Mouse (Mus musculus) ES-E14 (cell line): ENCODE results near the gene Itm2b. TPM values are rescaled to one million over a fixed set of nuclear protein-coding genes. Genes with fewer than 3 reads are reported as not detected.

ENCODE experiments used
- DNase-seq: peaks from one replicate; pipeline ENCODE4 v3.0.0-alpha.2; 2013; ENCODE audit warnings: low read depth, low spot score
- H3K27ac ChIP-seq: 2 replicates; pipeline ENCODE4 v1.5.1; 2012; ENCODE audit warnings: low read depth, mild to moderate bottlenecking, low read length, moderate library complexity, mixed read lengths; ENCODE audit not compliant: poor library complexity, insufficient read depth, severe bottlenecking
- H3K36me3 ChIP-seq: 2 replicates; pipeline ENCODE4 v1.6.1; 2012; ENCODE audit warnings: mild to moderate bottlenecking, low read length, moderate library complexity, mixed read lengths; ENCODE audit not compliant: control insufficient read depth, poor library complexity, insufficient read depth, severe bottlenecking
- H3K4me1 ChIP-seq, 2 experiments: fragments of 150-350 bp in 1 of 2; sonication (generic) in 1 of 2; 2 replicates each; pipeline ENCODE4 v1.6.1; 2012; ENCODE audit warnings: low read length in 2 of 2, mild to moderate bottlenecking in 1 of 2, mixed read lengths in 1 of 2; ENCODE audit not compliant: control insufficient read depth in 2 of 2, insufficient read depth in 2 of 2, poor library complexity in 1 of 2
- H3K4me3 ChIP-seq, 2 experiments: fragments of 150-350 bp in 1 of 2; sonication (generic) in 1 of 2; 2 replicates each; pipeline ENCODE4 v1.5.1; 2012; ENCODE audit warnings: low read length in 2 of 2, low read depth in 1 of 2, mild to moderate bottlenecking in 1 of 2, mixed read lengths in 1 of 2; ENCODE audit not compliant: insufficient read depth in 1 of 2, poor library complexity in 1 of 2, severe bottlenecking in 1 of 2
- H3K9ac ChIP-seq: 2 replicates; pipeline ENCODE4 v1.6.1; 2012; ENCODE audit warnings: low read depth, mild to moderate bottlenecking, low read length, mixed read lengths; ENCODE audit not compliant: poor library complexity, insufficient read depth, severe bottlenecking
- H3K9me3 ChIP-seq: fragments of 150-350 bp; sonication (generic); 2 replicates; pipeline ENCODE4 v1.6.1; 2012; ENCODE audit warnings: low read depth, mild to moderate bottlenecking, low read length; ENCODE audit not compliant: control insufficient read depth, insufficient read depth
- CHD2 ChIP-seq: IDR thresholded peaks from 2 replicates; pipeline ENCODE4 v1.6.1; 2014; ENCODE audit warnings: mild to moderate bottlenecking, low read depth, low read length, inconsistent platforms
- HCFC1 ChIP-seq: IDR thresholded peaks from 2 replicates; pipeline ENCODE4 v1.6.1; 2012; ENCODE audit warnings: low read length, inconsistent platforms, borderline replicate concordance; ENCODE audit not compliant: insufficient read depth
- MAFK ChIP-seq: IDR thresholded peaks from 2 replicates; pipeline ENCODE4 v1.6.1; 2014; ENCODE audit warnings: mild to moderate bottlenecking, low read depth, low read length, inconsistent platforms; ENCODE audit not compliant: insufficient read depth
- ZC3H11A ChIP-seq: IDR thresholded peaks from 2 replicates; pipeline ENCODE4 v1.6.1; 2012; ENCODE audit warnings: low read depth, mild to moderate bottlenecking, inconsistent platforms, low read length, borderline replicate concordance
- ZNF384 ChIP-seq: IDR thresholded peaks from 2 replicates; pipeline ENCODE4 v1.6.1; 2012; ENCODE audit warnings: low read depth, low read length, inconsistent platforms
- in situ Hi-C, 2 experiments: fragments of 600-800 bp; cut with MboI; formaldehyde crosslinking; loops; one replicate each; pipeline ENCODE4 v1.15.1; 2025; ENCODE audit warnings: low sequenced_read_pairs in 2 of 2, inconsistent platforms in 1 of 2; ENCODE audit not compliant: unreplicated experiment in 2 of 2
- total RNA-seq: library from RNA; depleted of rRNA; stranded (reverse); fragments of 300-350 nt; gene quantifications from 2 replicates; pipeline ENCODE4 v1.2.3, GENCODE M21; 2012

Gene Itm2b
- total RNA-seq, 1 experiment = 97.7 TPM

DNA sequence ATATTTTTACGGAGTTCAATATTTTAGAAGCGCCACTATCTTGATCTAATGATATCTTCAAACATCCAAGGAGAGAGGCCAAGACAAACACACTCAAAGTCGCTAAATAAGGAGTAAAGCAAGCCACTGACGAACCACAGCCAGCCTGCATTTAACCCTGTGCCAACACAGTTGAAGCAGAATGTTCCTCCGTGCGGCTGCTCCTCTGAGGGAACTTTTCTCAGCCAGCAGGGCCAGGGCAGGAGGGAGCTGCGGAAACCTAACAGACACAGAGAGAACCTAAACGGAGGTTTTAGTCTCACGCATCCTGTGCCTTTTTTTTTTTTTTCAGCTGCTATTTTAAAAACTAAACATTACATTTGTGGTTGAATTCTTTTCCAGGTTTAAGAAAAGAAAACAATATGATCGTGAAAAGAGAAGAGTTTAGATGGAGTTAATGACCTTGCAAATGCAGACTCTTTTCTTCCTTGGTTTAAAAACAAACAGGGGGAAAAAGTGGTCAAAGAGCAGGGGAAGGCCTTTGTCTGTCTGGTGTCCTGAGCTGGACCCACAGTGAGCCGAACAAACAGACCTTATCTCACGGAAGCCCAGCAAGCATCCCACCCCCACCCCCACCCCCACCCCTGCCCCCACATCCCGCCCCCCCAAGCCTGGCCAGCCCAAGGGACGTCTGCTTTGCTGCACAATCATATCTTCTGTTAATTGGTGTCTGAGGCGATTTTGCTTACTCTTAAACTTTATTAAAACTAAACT lies 15.0 kb upstream of the Itm2b start:
- no peak overlapping the region for H3K27ac ChIP-seq

DNA sequence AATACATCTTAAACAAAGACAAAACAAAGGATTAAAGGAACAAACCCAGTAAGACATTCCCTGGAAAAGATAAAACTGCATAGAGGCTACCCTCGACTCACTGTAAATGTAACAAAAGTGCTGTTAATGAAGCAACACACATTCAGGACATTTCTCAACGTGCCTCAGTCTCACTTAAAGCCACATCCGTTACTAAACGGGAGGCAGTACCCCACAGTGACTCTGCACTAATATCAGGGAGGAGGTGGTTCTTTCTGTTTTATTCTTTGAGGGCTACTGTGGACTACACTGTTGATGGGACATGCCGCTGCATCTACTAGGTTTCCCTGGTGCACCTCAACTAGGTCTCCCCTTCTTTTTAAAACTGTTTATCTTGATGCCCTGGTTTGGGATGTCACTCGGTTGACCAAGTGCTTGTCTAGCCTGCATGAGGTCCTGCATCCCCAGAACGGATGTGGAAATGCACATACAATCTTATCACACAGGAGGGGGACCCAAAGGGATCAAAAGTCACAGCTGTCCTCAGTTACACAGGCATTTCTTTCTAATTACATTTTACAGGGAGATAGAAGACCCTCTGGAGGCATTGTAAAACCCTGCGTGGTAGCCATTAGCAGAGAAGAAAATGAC lies 13.4 kb upstream of the Itm2b start:
- in situ Hi-C loops = no loop called here
- DNase-seq = no peak
- no peaks in the 10 kb centered on the region for H3K36me3 ChIP-seq
- H3K4me3 ChIP-seq = no peak overlapping the region
- H3K27ac ChIP-seq = no peak overlapping the region
- H3K4me1 ChIP-seq = peaks cover 0 to 5% of the 10 kb centered on the region in 2 experiments; a peak in 2 of 4 replicates
- TF ChIP-seq ZNF384 (no peak), HCFC1 (no peak), MAFK (no peak), ZC3H11A (no peak), CHD2 (no peak)
- no peak overlapping the region for H3K9ac ChIP-seq
- H3K9me3 ChIP-seq = no peaks in the 10 kb centered on the region

More for the DNA sequence above, 15.0 kb upstream of the Itm2b start:
- H3K4me3 ChIP-seq = no peak overlapping the region
- DNase-seq = no peak
- in situ Hi-C loops = no loop called here
- H3K4me1 ChIP-seq = peaks cover 0 to 5% of the 10 kb centered on the region in 2 experiments; a peak in 2 of 4 replicates
- no peak for TF ChIP-seq ZNF384
- no peak for TF ChIP-seq MAFK
- no peak for TF ChIP-seq ZC3H11A
- TF ChIP-seq HCFC1 = no peak
- no peak for TF ChIP-seq CHD2
- no peak overlapping the region for H3K9ac ChIP-seq
- no peaks in the 10 kb centered on the region for H3K36me3 ChIP-seq
- H3K9me3 ChIP-seq = no peaks in the 10 kb centered on the region

DNA sequence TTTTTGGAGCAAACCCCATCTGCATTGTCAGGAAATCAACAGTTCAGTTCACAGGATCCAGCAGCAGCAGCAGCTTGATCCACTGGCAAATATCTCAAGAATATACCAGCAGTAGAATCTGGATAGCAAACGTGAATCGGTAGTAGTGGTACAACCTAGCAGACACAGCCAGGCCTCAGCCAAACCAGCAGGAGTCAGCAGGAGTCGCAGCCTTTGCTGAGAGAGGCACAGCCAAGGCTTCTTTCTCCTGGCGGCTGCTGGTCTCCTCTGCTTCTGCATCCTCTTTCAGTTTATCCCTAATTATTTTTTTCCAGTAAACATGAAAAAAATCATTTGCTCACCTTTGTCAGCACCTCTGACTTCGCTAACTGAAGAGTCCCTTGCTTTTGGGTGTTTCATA lies 10.7 kb upstream of the Itm2b start:
- Histone ChIP-seq H3K9ac (no peak overlapping the region), H3K4me3 (no peak overlapping the region), H3K36me3 (no peaks in the 10 kb centered on the region), H3K9me3 (no peaks in the 10 kb centered on the region), H3K4me1 (no peaks in the 10 kb centered on the region), H3K27ac (no peak overlapping the region)
- TF ChIP-seq CHD2 = no peak
- TF ChIP-seq ZC3H11A = no peak
- TF ChIP-seq HCFC1 = no peak
- TF ChIP-seq ZNF384 = no peak
- TF ChIP-seq MAFK = no peak
- DNase-seq = no peak
- in situ Hi-C loops = no loop called here

DNA sequence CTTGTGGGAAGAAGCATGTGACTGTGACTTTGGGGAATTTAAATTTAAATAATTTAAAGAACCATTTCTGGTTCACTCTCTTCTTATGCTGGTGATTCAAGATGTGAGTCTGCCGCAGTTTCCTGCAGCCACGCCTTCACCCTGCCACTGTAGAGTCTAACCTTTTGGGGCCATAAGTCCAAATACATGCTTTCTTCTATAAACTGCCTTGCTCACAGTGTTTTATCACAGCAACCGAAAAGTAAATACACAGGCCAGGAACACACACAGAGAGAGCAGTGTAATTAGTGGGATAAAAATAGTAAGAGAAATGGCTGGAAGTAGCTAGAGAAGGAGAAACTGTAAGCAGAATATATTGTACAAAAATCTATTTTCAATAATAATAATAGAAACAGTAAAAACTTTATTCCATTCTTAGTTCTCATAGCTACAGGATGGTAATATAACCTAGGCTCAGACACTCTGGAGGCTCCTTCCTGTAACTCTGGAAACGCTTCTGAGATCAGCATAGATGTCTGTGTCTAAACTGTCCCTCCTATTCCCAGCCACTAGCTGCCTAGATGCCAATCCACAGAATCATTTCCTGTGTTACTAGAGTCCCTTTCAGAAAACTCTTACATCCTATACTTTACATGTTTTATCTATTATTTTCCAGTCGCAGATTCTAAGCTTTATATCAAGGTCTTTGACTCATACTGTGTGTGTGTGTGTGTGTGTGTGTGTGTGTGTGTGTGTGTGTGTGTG lies 9.3 kb upstream of the Itm2b start:
- H3K9me3 ChIP-seq = no peaks in the 10 kb centered on the region
- no peak for DNase-seq
- H3K9ac ChIP-seq = no peak overlapping the region
- no peaks in the 10 kb centered on the region for H3K4me1 ChIP-seq
- H3K4me3 ChIP-seq = no peak overlapping the region
- no peaks in the 10 kb centered on the region for H3K36me3 ChIP-seq
- in situ Hi-C loops = no loop called here
- no peak for TF ChIP-seq ZNF384
- no peak for TF ChIP-seq HCFC1
- H3K27ac ChIP-seq = no peak overlapping the region
